Mouse (Mus musculus): ENCODE measurements around the gene Snapc4. TPM values are rescaled to one million over a fixed set of nuclear protein-coding genes. Genes with fewer than 3 reads are reported as not detected.

Gene Snapc4
- polyA plus RNA-seq, 1 experiment from 2014 or later, result 34.8 TPM

DNA sequence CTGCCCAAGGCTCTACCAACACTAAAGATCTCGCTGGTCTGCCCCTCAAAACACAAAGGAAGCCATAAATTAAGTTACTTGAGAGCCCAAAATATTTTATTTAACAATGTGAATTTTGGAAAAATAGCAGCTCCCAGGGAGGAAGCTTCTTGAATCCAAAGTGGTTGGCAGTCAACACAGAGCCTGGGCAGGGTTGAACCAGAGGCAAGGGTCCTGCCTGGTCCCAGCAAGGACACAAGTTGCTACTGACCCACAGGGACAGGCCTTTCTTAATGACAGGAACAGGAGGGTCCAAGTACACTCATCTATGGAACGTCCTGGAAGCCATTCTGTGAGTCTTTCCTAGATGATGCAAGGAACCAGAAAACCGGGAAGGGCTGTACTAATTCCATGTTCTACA lies 28.9 kb upstream of the Snapc4 start:
- ATAC-seq, result peak; percentile 15; the same call in 1 of the 2 replicates

DNA sequence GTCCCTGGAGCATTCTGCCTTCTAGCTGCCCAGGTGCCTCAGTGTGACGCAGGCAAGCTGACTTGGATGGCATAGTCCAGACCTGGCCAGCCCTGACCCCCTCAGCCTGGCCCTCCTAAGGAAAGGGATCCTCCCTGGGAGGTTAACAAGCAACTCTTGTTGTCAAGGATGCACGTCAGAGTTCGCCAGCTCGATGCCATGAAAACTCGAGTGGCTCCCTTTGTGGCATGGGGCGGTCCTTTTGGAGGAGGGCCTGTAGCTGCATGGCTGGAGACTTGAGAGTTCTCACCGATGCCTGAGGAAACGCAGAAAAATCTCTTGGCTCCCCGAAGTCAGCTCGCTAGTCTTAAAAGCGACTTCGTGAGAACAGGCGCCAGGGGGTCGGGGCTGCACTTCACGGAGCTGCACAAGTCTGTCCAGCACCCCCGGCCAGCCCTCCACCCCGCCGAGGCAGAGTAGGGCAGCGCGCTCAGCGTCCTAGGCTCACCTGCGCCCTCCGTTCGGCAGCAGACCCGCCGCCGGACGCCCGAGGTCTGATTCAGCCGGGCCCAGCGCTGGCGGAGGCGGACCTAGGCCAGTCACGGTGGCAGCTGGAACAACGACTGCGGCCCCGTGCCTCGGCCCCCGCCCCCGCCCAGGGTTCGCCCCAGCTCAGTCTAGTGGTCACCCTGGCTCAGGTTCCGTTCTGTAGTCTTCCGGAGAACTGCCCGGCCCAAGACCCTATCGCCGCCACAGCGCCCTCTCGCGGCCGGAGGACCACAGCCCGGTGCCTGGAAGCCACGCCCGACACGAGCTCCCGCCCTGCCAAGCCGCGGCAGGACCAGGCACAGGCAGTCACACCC lies 28.3 kb upstream of the Snapc4 start, which contains the start of gene Inpp5e:
Gene Inpp5e, minus strand, starts transcription at position 689 of the 842 bp plus-strand sequence.
- peak within 1 kb of the TSS; percentile 82 for H3K27ac ChIP-seq (ENCODE audit: low read length)
- H3K9ac ChIP-seq (ENCODE audit: low read depth, low read length), result peak within 1 kb of the TSS; percentile 80
- WGBS, result under 1% methylated on average over 57 of the region's 57 CpGs
- peak within 1 kb of the TSS; percentile 95 for H3K4me3 ChIP-seq (ENCODE audit: low read depth, low read length)
- peaks cover 41% of the 10 kb centered on the region for H3K4me1 ChIP-seq (ENCODE audit: control insufficient read depth, insufficient read depth, low read length)
- H3K36me3 ChIP-seq (ENCODE audit: control insufficient read depth, insufficient read depth, low read length), result peaks cover 23% of the 10 kb centered on the region
- no peaks in the 10 kb centered on the region for H3K9me3 ChIP-seq (replicated peaks; ENCODE audit: control insufficient read depth, low read length, poor library complexity, severe bottlenecking)
- peak; percentile 95 for ATAC-seq
- H3K4me2 ChIP-seq (ENCODE audit: low read length), result peak within 1 kb of the TSS; percentile 97
- no peaks in the 10 kb centered on the region for H3K27me3 ChIP-seq (ENCODE audit: control insufficient read depth, insufficient read depth, low read depth, low read length)

More for the DNA sequence above, 28.9 kb upstream of the Snapc4 start:
- 58% methylated on average over 3 of the region's 3 CpGs for WGBS
- Histone ChIP-seq H3K36me3 (ENCODE audit: control insufficient read depth, insufficient read depth, low read length) (peaks cover 29% of the 10 kb centered on the region), H3K9me3 (replicated peaks; ENCODE audit: control insufficient read depth, low read length, poor library complexity, severe bottlenecking) (no peaks in the 10 kb centered on the region), H3K27me3 (ENCODE audit: control insufficient read depth, insufficient read depth, low read depth, low read length) (no peaks in the 10 kb centered on the region), H3K4me1 (ENCODE audit: control insufficient read depth, insufficient read depth, low read length) (peaks cover 41% of the 10 kb centered on the region), H3K9ac (ENCODE audit: low read depth, low read length) (peak overlapping the region; percentile 80; the same call in 1 of the 2 replicates), H3K4me2 (ENCODE audit: low read length) (peak overlapping the region; percentile 97), H3K4me3 (ENCODE audit: low read depth, low read length) (peak overlapping the region; percentile 95; the same call in 1 of the 2 replicates), H3K27ac (ENCODE audit: low read length) (0 out of 2 replicates have a peak overlapping the region, but pooled peaks have one; percentile 8)

DNA sequence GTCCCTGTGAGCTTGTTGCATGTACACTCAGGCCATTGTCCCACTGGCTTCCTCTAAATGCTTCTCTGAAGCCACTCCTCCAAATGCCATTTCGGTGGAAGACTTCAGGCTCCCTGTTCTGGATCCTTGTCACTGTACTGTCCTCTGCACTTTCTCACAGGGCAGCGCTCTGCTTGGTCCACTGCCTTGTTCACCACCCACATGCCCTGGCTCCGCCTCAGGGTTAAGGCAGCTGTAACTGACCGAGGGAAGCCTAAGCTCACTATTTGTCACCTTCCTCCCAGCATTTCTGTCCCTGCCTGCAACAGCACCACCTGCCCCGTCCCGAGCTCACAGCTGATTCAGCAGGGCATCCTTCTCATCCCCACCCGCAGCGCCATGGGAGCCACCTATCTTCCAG lies 22.9 kb upstream of the Snapc4 start:
- H3K4me3 ChIP-seq (ENCODE audit: low read depth, low read length), result no peak overlapping the region
- WGBS, result 82% methylated on average over 8 of the region's 8 CpGs
- no peak for ATAC-seq
- H3K27ac ChIP-seq (ENCODE audit: low read length), result no peak overlapping the region
- peaks cover 37% of the 10 kb centered on the region for H3K4me1 ChIP-seq (ENCODE audit: control insufficient read depth, insufficient read depth, low read length)
- H3K4me2 ChIP-seq (ENCODE audit: low read length), result no peak overlapping the region
- H3K9me3 ChIP-seq (replicated peaks; ENCODE audit: control insufficient read depth, low read length, poor library complexity, severe bottlenecking), result no peaks in the 10 kb centered on the region
- no peaks in the 10 kb centered on the region for H3K27me3 ChIP-seq (ENCODE audit: control insufficient read depth, insufficient read depth, low read depth, low read length)
- H3K9ac ChIP-seq (ENCODE audit: low read depth, low read length), result no peak overlapping the region
- peaks cover 26% of the 10 kb centered on the region for H3K36me3 ChIP-seq (ENCODE audit: control insufficient read depth, insufficient read depth, low read length)

- H3K9me3 ChIP-seq (replicated peaks; ENCODE audit: control insufficient read depth, low read length, poor library complexity, severe bottlenecking), result no peaks in the 10 kb centered on the region
- H3K4me2 ChIP-seq (ENCODE audit: low read length), result no peak overlapping the region
- no peak overlapping the region for H3K9ac ChIP-seq (ENCODE audit: low read depth, low read length)
- peaks cover 34% of the 10 kb centered on the region for H3K36me3 ChIP-seq (ENCODE audit: control insufficient read depth, insufficient read depth, low read length)
- WGBS, result 87% methylated on average over 1 of the region's 1 CpGs
- H3K27me3 ChIP-seq (ENCODE audit: control insufficient read depth, insufficient read depth, low read depth, low read length), result no peaks in the 10 kb centered on the region
- no peak overlapping the region for H3K4me3 ChIP-seq (ENCODE audit: low read depth, low read length)
- peaks cover 27% of the 10 kb centered on the region for H3K4me1 ChIP-seq (ENCODE audit: control insufficient read depth, insufficient read depth, low read length)
- H3K27ac ChIP-seq (ENCODE audit: low read length), result no peak overlapping the region
- no peak for ATAC-seq
Observed at GRCm38 (mm10) chr2:26402265-26402664, 21.8 kb upstream of the Snapc4 start.

DNA sequence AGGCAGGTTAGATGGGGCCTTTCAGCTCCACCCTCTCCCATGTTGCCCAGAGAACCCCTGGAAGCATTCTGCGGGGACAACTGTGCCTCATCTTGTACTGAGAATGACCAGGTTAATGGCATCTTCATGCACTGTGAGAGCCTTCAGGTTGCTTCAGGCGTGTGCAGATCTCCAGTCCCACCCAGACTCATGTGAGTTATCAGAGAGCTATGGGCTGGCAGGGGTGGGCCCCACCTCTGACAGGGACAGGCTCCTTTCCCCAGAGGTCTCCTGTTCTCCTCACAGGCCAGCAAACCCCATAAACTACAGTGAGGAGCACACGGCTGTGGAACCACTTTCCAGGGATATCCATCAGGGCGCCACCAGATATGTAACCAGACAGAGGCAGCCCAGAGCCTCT lies 20.6 kb upstream of the Snapc4 start:
- no peaks in the 10 kb centered on the region for H3K27me3 ChIP-seq (ENCODE audit: control insufficient read depth, insufficient read depth, low read depth, low read length)
- no peak overlapping the region for H3K27ac ChIP-seq (ENCODE audit: low read length)
- no peak overlapping the region for H3K4me2 ChIP-seq (ENCODE audit: low read length)
- H3K4me1 ChIP-seq (ENCODE audit: control insufficient read depth, insufficient read depth, low read length), result peaks cover 14% of the 10 kb centered on the region
- H3K4me3 ChIP-seq (ENCODE audit: low read depth, low read length), result no peak overlapping the region
- H3K9ac ChIP-seq (ENCODE audit: low read depth, low read length), result no peak overlapping the region
- peaks cover 43% of the 10 kb centered on the region for H3K36me3 ChIP-seq (ENCODE audit: control insufficient read depth, insufficient read depth, low read length)
- no peak for ATAC-seq
- no peaks in the 10 kb centered on the region for H3K9me3 ChIP-seq (replicated peaks; ENCODE audit: control insufficient read depth, low read length, poor library complexity, severe bottlenecking)
- WGBS, result 94% methylated on average over 4 of the region's 4 CpGs

- H3K27ac ChIP-seq (ENCODE audit: low read length), result no peak overlapping the region
- no peak for ATAC-seq
- no peaks in the 10 kb centered on the region for H3K9me3 ChIP-seq (replicated peaks; ENCODE audit: control insufficient read depth, low read length, poor library complexity, severe bottlenecking)
- H3K4me1 ChIP-seq (ENCODE audit: control insufficient read depth, insufficient read depth, low read length), result peaks cover 7% of the 10 kb centered on the region
- no peak overlapping the region for H3K4me3 ChIP-seq (ENCODE audit: low read depth, low read length)
- H3K36me3 ChIP-seq (ENCODE audit: control insufficient read depth, insufficient read depth, low read length), result peaks cover 50% of the 10 kb centered on the region
- H3K27me3 ChIP-seq (ENCODE audit: control insufficient read depth, insufficient read depth, low read depth, low read length), result no peaks in the 10 kb centered on the region
- H3K4me2 ChIP-seq (ENCODE audit: low read length), result no peak overlapping the region
- WGBS, result 89% methylated on average over 5 of the region's 5 CpGs
- no peak overlapping the region for H3K9ac ChIP-seq (ENCODE audit: low read depth, low read length)
Observed at GRCm38 (mm10) chr2:26400296-26400695, 19.8 kb upstream of the Snapc4 start.

DNA sequence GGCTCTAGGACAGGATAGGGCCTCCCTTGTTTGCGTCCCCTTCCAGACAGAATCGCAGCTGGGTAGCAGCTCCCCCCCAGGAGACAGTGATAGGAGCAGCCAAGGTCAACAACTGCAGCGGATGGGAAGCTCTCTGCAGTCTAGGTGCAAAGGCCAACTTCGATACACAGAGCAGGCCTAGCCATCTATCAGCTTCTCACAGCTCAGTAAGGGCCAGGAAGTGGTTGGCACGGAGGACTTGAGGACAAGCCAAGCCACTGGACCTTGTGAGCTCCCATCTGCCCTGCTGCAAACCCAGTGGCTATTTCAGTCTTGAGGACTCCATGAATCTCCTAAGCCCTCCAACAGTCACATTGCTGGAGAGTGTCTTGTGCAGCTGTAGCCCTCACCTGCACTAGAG lies 19.2 kb upstream of the Snapc4 start:
- ATAC-seq, result no peak
- Histone ChIP-seq H3K4me1 (ENCODE audit: control insufficient read depth, insufficient read depth, low read length) (0 out of 2 replicates have a peak, but pooled peaks cover 2% of the 10 kb centered on the region), H3K27ac (ENCODE audit: low read length) (no peak overlapping the region), H3K9me3 (replicated peaks; ENCODE audit: control insufficient read depth, low read length, poor library complexity, severe bottlenecking) (no peaks in the 10 kb centered on the region), H3K4me3 (ENCODE audit: low read depth, low read length) (no peak overlapping the region), H3K36me3 (ENCODE audit: control insufficient read depth, insufficient read depth, low read length) (peaks cover 57% of the 10 kb centered on the region), H3K9ac (ENCODE audit: low read depth, low read length) (no peak overlapping the region), H3K4me2 (ENCODE audit: low read length) (no peak overlapping the region), H3K27me3 (ENCODE audit: control insufficient read depth, insufficient read depth, low read depth, low read length) (no peaks in the 10 kb centered on the region)
- 92% methylated on average over 5 of the region's 5 CpGs for WGBS

DNA sequence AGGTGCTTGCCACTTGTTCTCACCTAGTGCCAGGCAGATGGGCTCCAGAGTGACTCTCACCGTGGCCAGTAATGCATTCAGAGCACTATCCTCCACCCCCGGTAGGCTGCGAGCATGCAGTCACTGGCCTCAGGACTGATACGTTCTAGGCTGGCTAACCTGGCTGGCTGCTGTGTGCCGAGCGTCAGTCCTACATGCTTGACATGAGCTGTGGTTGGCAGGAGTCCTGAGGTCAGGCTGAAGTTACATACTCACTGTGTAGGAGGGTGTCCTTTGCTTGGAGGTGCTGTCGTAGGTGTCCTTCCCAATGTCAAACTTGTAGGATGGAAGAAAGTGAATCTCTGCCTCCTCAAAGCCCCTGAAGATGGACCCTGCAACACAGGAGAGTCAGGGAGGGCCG lies 18.5 kb upstream of the Snapc4 start:
- Histone ChIP-seq H3K36me3 (ENCODE audit: control insufficient read depth, insufficient read depth, low read length) (peaks cover 62% of the 10 kb centered on the region), H3K27ac (ENCODE audit: low read length) (no peak overlapping the region), H3K4me3 (ENCODE audit: low read depth, low read length) (no peak overlapping the region), H3K9me3 (replicated peaks; ENCODE audit: control insufficient read depth, low read length, poor library complexity, severe bottlenecking) (no peaks in the 10 kb centered on the region), H3K27me3 (ENCODE audit: control insufficient read depth, insufficient read depth, low read depth, low read length) (no peaks in the 10 kb centered on the region), H3K9ac (ENCODE audit: low read depth, low read length) (no peak overlapping the region), H3K4me2 (ENCODE audit: low read length) (no peak overlapping the region), H3K4me1 (ENCODE audit: control insufficient read depth, insufficient read depth, low read length) (no peaks in the 10 kb centered on the region)
- 92% methylated on average over 8 of the region's 8 CpGs for WGBS
- no peak for ATAC-seq

- Histone ChIP-seq H3K9me3 (replicated peaks; ENCODE audit: control insufficient read depth, low read length, poor library complexity, severe bottlenecking) (no peaks in the 10 kb centered on the region), H3K27me3 (ENCODE audit: control insufficient read depth, insufficient read depth, low read depth, low read length) (no peaks in the 10 kb centered on the region), H3K4me2 (ENCODE audit: low read length) (no peak overlapping the region), H3K4me1 (ENCODE audit: control insufficient read depth, insufficient read depth, low read length) (peaks cover 19% of the 10 kb centered on the region), H3K27ac (ENCODE audit: low read length) (no peak overlapping the region), H3K4me3 (ENCODE audit: low read depth, low read length) (no peak overlapping the region), H3K9ac (ENCODE audit: low read depth, low read length) (no peak overlapping the region), H3K36me3 (ENCODE audit: control insufficient read depth, insufficient read depth, low read length) (peaks cover 41% of the 10 kb centered on the region)
- ATAC-seq, result no peak
- 92% methylated on average over 6 of the region's 6 CpGs for WGBS
Observed at GRCm38 (mm10) chr2:26391617-26392016, 11.2 kb upstream of the Snapc4 start.

Data from midbrain, embryonic 16.5 days (tissue).